15 mouse cellular contexts compared by ENCODE assay signal in genomic region chr11:24615436-24615835, GRCm38 (mm10).
"Had no signal": no experiment of that assay in that cellular context is flagged by ENCODE, and none has a peak within 500 bp of the region (broad histone marks: within the 10 kb centered on the region; RNA-seq: fewer than 3 reads in every experiment).

No protein-coding gene starts in this region.

- H3K27me3 ChIP-seq: liver, embryonic 13.5 days; midbrain, embryonic 12.5 days; midbrain, embryonic 15.5 days; neural tube, embryonic 12.5 days had no signal

- H3K36me3 ChIP-seq: liver, embryonic 13.5 days; midbrain, embryonic 12.5 days; midbrain, embryonic 15.5 days; neural tube, embryonic 12.5 days had no signal

- ATAC-seq: midbrain, embryonic 15.5 days had no signal

- H3K4me1 ChIP-seq: liver, embryonic 13.5 days; midbrain, embryonic 12.5 days; midbrain, embryonic 15.5 days; neural tube, embryonic 12.5 days had no signal

- DNase-seq: kidney, adult 2 months; kidney, postnatal 36 days; layer of hippocampus, postnatal 36 days; liver, embryonic 13.5 days; lung, adult 2 months; lung, postnatal 14 days; lung, postnatal 4 days; thymus, adult 18-20 months; thymus, postnatal 36 days had no signal

- H3K9me3 ChIP-seq: liver, embryonic 13.5 days; midbrain, embryonic 12.5 days; midbrain, embryonic 15.5 days; neural tube, embryonic 12.5 days had no signal

- H3K27ac ChIP-seq: kidney, postnatal 0 days; left cerebral cortex, adult 2 months; liver, embryonic 13.5 days; midbrain, embryonic 12.5 days; midbrain, embryonic 15.5 days; neural tube, embryonic 12.5 days had no signal

- H3K4me2 ChIP-seq: liver, embryonic 13.5 days; midbrain, embryonic 12.5 days; midbrain, embryonic 15.5 days; neural tube, embryonic 12.5 days had no signal

- H3K9ac ChIP-seq: liver, embryonic 13.5 days; midbrain, embryonic 12.5 days; midbrain, embryonic 15.5 days; neural tube, embryonic 12.5 days had no signal

- H3K4me3 ChIP-seq: left cerebral cortex, adult 2 months; liver, embryonic 13.5 days; midbrain, embryonic 12.5 days; midbrain, embryonic 15.5 days; myocyte; neural tube, embryonic 12.5 days had no signal
